8 mouse cellular contexts compared by ENCODE assay signal in genomic region chr1:55755742-55756141, GRCm38 (mm10).
DNase-seq lines count a peak whose midpoint lies in the region; ATAC-seq and TF ChIP-seq lines count a peak whose summit lies in the region.

No protein-coding gene starts in this region.

- DNase-seq in forebrain, embryonic 11.5 days (ENCODE audit: low spot score), result peak; percentile 75
- DNase-seq in midbrain, postnatal 0 days (ENCODE audit: low spot score), result peak; percentile 31
- peak; percentile 51 for DNase-seq in heart, postnatal 4 days
- peak; percentile 34 for DNase-seq in lung, postnatal 25 days (ENCODE audit: low spot score)
- peak; percentile 68 for DNase-seq in testis, postnatal 10 days (ENCODE audit: low spot score)

- H3K4me3 ChIP-seq in forebrain, embryonic 11.5 days (ENCODE audit: low read depth, low read length), result no peak overlapping the region
- H3K4me3 ChIP-seq in forebrain, embryonic 12.5 days (replicated peaks), result no peak overlapping the region
- no peak overlapping the region for H3K4me3 ChIP-seq in midbrain, postnatal 0 days (ENCODE audit: low read depth, low read length)
- no peak overlapping the region for H3K4me3 ChIP-seq in midbrain, embryonic 16.5 days (ENCODE audit: low read depth, low read length)

- peak; percentile 69 for TF ChIP-seq CTCF in midbrain, postnatal 0 days (IDR thresholded peaks at IDR 0.05)

- 54% methylated on average over 10 of the region's 10 CpGs for WGBS in forebrain, embryonic 11.5 days
- 57% methylated on average over 10 of the region's 10 CpGs for WGBS in forebrain, embryonic 12.5 days
- WGBS in midbrain, postnatal 0 days, result 63% methylated on average over 10 of the region's 10 CpGs
- WGBS in midbrain, embryonic 16.5 days, result 64% methylated on average over 10 of the region's 10 CpGs

- H3K27ac ChIP-seq in forebrain, embryonic 11.5 days (ENCODE audit: low read depth, low read length), result no peak overlapping the region
- no peak overlapping the region for H3K27ac ChIP-seq in forebrain, embryonic 12.5 days
- no peak overlapping the region for H3K27ac ChIP-seq in midbrain, postnatal 0 days (ENCODE audit: low read depth, low read length)
- no peak overlapping the region for H3K27ac ChIP-seq in midbrain, embryonic 16.5 days (ENCODE audit: low read length)

- no peaks in the 10 kb centered on the region for H3K9me3 ChIP-seq in forebrain, embryonic 11.5 days (ENCODE audit: control insufficient read depth, low read length)
- no peaks in the 10 kb centered on the region for H3K9me3 ChIP-seq in forebrain, embryonic 12.5 days
- H3K9me3 ChIP-seq in midbrain, postnatal 0 days (ENCODE audit: low read length), result no peaks in the 10 kb centered on the region
- H3K9me3 ChIP-seq in midbrain, embryonic 16.5 days (replicated peaks; ENCODE audit: control insufficient read depth, low read length, poor library complexity, severe bottlenecking), result no peaks in the 10 kb centered on the region

- H3K4me2 ChIP-seq in forebrain, embryonic 11.5 days (ENCODE audit: low read depth, low read length, severe bottlenecking), result no peak overlapping the region
- H3K4me2 ChIP-seq in forebrain, embryonic 12.5 days, result no peak overlapping the region
- no peak overlapping the region for H3K4me2 ChIP-seq in midbrain, postnatal 0 days (ENCODE audit: low read depth, low read length, poor library complexity, severe bottlenecking)
- no peak overlapping the region for H3K4me2 ChIP-seq in midbrain, embryonic 16.5 days (ENCODE audit: low read length)

- H3K4me1 ChIP-seq in forebrain, embryonic 11.5 days (replicated peaks; ENCODE audit: control insufficient read depth, insufficient read depth, low read length), result no peaks in the 10 kb centered on the region
- H3K4me1 ChIP-seq in forebrain, embryonic 12.5 days, result no peaks in the 10 kb centered on the region
- H3K4me1 ChIP-seq in midbrain, postnatal 0 days (ENCODE audit: insufficient read depth, low read length), result no peaks in the 10 kb centered on the region
- H3K4me1 ChIP-seq in midbrain, embryonic 16.5 days (ENCODE audit: control insufficient read depth, insufficient read depth, low read length), result peaks cover 2% of the 10 kb centered on the region; the same call in 1 of the 2 replicates

- H3K36me3 ChIP-seq in forebrain, embryonic 11.5 days (ENCODE audit: control insufficient read depth, insufficient read depth, low read length), result no peaks in the 10 kb centered on the region
- H3K36me3 ChIP-seq in forebrain, embryonic 12.5 days (replicated peaks), result no peaks in the 10 kb centered on the region
- H3K36me3 ChIP-seq in midbrain, postnatal 0 days (ENCODE audit: insufficient read depth, low read length), result no peaks in the 10 kb centered on the region
- no peaks in the 10 kb centered on the region for H3K36me3 ChIP-seq in midbrain, embryonic 16.5 days (ENCODE audit: control insufficient read depth, insufficient read depth, low read length)

- H3K9ac ChIP-seq in forebrain, embryonic 11.5 days (ENCODE audit: low read length), result no peak overlapping the region
- no peak overlapping the region for H3K9ac ChIP-seq in forebrain, embryonic 12.5 days
- no peak overlapping the region for H3K9ac ChIP-seq in midbrain, postnatal 0 days (replicated peaks; ENCODE audit: low read length, poor library complexity, severe bottlenecking)
- H3K9ac ChIP-seq in midbrain, embryonic 16.5 days (ENCODE audit: low read depth, low read length), result no peak overlapping the region

- no peaks in the 10 kb centered on the region for H3K27me3 ChIP-seq in forebrain, embryonic 11.5 days (ENCODE audit: control insufficient read depth, insufficient read depth, low read length)
- H3K27me3 ChIP-seq in forebrain, embryonic 12.5 days, result no peaks in the 10 kb centered on the region
- no peaks in the 10 kb centered on the region for H3K27me3 ChIP-seq in midbrain, postnatal 0 days (ENCODE audit: insufficient read depth, low read length)
- no peaks in the 10 kb centered on the region for H3K27me3 ChIP-seq in midbrain, embryonic 16.5 days (ENCODE audit: control insufficient read depth, insufficient read depth, low read depth, low read length)

- peak; percentile 63; the same call in 1 of the 2 replicates for ATAC-seq in forebrain, embryonic 11.5 days (replicated peaks; ENCODE audit: low FRiP score)
- ATAC-seq in forebrain, embryonic 12.5 days (ENCODE audit: low FRiP score), result no peak
- no peak for ATAC-seq in midbrain, postnatal 0 days (ENCODE audit: low FRiP score)
- ATAC-seq in midbrain, embryonic 16.5 days, result no peak
- 0 out of 2 replicates have a peak, but pooled peaks have one; percentile 52 for ATAC-seq in cerebellum, adult (ENCODE audit: insufficient number of reproducible peaks, low FRiP score, low TSS enrichment)

Comparison
In these comparisons a context has a peak if more than half of its experiments do, and no peak if none do; other contexts are left out.
1. ATAC-seq: peak in forebrain, embryonic 11.5 days (single experiment) and cerebellum, adult (single experiment); none in forebrain, embryonic 12.5 days (single experiment), midbrain, postnatal 0 days (single experiment) and midbrain, embryonic 16.5 days (single experiment).
2. Peak in every context shown above with its lines, with median percentiles within 50 percentile points of each other: DNase-seq.